Mouse (Mus musculus): ENCODE measurements around the gene Zfp319.
"Not testable (repeated sequence)": the region's sequence is repeated elsewhere in the genome, so short reads cannot be mapped to it uniquely, and the experiment has no call there.

The Zfp319 gene

DNA sequence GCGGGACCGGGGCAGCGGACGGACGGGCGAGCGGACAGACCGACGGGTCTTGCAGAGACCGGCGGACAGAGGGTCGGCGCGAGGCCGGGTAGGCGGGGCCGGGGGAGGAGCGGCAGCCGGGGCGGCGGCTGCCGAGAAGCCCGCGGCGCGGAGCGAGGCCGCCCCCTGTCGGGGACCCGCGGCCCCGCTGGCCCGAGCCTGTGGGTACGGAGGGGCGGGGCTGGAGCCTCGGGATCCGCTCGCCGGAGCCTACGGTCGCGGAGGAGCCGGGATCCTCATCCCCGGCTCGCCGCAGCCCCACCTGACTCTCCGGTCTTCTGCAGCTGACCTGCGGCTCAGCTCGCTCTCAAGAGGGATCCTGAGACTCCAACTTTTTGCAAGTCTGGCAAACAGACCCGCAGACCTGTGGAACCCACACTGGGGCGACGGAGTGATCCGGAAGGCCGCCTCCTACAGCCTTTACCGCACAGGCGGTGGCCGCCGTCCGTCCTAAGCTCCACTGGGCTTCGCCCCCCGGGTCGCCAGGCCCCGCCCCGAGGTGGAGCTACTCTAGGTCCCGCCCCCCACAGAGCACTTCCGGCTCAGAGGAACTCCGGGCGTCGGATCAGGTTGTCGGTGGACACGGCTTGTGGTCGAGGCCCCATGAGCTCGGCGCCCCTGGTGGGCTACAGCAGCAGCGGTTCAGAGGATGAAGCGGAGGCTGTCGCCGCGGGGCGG lies at the start of gene Zfp319, which contains the start of gene Usb1:
Gene Zfp319, minus strand, starts transcription at position 231 of the 717 bp plus-strand sequence.
Gene Usb1, plus strand, starts transcription at position 565 of the 717 bp plus-strand sequence.
- DNase-seq, result peak; percentile 98

DNA sequence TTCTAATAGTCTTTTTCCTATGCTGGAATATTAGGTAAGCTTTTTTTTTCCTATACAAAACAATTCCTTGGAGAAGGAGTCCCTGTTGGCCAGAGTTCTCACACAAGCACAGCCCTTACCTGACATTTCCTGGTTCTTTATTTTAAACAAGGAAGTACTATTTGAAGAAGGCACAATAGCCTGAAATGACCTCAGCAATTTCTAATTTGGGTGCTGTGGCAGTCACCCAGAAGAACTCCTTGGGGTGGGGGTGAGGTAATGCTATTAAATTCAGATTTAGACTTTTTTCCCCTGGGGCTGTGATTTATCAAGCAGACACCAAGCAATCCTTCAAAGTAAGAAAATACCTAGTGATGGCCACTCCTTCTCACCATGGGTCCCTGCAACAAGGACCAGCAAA lies 49.2 kb upstream of the Zfp319 start:
- peak; percentile 45 for DNase-seq

DNA sequence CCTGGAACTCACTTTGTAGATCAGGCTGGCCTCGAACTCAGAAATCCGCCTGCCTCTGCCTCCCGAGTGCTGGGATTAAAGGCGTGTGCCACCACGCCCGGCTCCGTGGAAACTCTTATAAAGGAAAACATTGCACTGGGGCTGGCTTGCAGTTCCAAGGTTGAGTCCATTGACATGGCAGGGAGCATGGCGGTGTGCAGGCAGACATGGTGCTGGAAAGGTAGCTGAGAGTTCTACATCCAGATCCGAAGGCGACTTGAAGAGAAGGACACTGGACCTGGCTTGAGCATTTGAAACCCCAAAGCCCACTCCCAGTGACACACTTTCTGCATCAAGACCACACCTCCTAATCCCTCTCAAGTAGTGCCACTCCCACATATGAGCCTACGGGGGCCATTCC lies 47.2 kb upstream of the Zfp319 start:
- DNase-seq, result not testable (repeated sequence)

DNA sequence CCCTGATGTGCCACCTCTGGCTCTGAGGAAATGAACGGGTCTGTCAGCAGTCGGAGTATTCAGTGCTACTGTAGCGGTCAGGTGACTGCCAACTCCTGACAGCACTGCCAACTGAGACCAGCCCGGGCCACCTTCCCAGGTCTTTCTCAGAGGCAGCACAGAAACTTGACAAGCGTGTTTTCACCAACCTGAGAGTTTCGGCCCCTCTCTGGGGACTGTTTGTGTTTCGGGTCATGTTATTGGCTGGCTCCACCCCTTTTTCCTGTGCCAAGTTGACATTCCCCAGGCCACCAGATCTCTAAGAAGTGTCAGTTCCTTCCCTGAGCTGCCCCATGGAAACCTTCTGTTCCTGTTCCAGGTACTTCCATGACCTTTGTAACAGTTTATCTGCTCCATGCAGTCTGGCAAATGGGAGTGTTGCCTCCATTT lies 46.1 kb upstream of the Zfp319 start:
- peak; percentile 84 for DNase-seq

DNA sequence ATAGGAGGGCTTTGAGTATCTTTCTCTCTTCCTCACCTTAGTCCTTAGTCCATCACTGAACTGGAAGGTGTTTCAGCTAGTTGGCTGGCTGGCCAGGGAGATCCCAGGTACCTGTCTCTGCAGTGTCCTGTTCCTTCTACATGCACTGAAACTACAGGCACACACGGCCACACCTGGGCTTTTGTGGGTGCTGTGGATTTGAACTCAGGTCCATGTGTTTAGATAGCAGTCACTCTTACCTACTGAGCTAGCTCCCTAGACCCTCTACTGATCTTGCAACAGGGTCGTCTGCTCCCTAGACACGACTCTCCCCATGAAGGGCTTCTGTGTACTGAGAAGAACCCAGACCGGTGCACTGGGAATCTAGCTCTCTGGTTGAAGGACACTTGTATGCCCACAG lies 45.4 kb upstream of the Zfp319 start:
- no peak for DNase-seq

DNA sequence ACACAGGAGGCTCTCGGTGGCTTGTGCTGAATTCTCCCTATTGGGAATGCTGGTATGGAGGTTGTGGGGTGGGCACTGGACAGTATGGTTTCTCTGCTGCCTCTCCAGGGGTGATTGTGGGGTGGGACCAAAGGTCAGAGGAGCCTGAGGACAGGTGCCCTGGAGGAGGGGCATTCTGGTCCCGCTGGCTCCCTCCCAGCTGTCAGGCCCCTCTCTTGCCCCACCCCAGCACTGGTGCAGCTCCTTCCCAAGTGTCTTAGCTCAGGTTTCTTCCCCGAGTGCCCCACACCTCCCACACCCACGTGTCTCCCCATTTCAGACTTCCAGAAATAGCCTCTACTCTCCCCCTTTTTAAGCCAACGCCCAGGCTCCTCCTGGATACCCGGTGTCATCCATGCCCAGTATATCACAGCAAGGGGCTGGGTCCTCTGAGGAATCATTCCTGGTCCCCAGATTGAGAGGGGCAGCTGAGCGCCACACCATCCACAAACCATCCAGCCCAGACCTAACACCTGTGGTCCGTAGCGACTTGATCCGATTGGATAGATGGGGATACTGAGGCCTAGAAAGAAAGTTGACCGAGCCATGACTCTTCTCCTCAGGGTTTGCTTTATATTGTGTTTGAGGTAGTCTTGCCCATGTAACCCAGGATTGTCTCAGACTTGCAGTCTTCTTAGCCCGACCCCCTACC lies 44.7 kb upstream of the Zfp319 start:
- DNase-seq, result no peak

DNA sequence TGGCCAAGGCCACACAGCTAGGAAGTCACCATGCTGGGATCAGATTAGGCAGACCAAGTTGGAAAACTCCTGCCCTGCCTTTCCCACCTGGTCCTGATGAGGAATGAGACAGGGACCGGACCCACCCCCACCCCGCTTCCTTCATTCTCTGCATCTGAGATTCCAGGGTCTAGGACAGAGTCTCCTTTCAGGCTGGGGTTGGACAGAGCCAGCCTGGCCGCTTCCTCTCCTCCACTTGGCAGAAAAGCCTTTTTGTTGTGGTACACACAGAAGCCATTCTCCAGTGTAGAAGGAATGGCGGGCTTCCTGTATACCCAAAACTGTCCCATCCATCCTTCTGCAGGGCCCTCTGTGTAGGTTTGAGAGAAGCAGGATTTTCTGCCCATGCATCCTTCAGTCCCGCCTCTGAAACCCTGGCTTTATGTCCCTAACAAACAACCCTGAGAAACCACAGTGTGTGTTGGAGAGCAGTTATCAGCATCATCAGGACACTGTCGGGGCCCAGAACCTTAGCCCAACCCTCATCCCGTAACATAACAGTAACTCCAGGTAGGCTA lies 43.7 kb upstream of the Zfp319 start:
- DNase-seq, result no peak

DNA sequence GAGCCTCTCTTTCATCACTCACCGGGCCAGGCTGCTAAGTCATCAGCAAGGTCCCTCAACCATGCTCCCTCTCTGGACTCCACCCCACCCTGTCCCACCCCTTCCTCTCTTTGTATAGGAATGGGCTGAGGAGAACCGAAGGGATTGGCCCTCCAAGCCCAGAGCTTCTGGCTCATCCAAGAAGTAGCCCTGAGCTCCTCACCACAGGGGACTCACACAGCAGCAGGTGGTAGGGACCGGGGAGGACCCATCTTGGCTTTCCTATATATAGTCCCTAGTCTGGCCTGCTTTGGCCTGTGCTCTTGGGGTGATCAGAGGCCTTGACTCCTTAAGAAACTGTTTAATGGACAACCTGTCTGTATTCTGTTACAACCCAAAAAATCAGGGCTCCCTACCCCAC lies 42.7 kb upstream of the Zfp319 start:
- peak; percentile 31 for DNase-seq

DNA sequence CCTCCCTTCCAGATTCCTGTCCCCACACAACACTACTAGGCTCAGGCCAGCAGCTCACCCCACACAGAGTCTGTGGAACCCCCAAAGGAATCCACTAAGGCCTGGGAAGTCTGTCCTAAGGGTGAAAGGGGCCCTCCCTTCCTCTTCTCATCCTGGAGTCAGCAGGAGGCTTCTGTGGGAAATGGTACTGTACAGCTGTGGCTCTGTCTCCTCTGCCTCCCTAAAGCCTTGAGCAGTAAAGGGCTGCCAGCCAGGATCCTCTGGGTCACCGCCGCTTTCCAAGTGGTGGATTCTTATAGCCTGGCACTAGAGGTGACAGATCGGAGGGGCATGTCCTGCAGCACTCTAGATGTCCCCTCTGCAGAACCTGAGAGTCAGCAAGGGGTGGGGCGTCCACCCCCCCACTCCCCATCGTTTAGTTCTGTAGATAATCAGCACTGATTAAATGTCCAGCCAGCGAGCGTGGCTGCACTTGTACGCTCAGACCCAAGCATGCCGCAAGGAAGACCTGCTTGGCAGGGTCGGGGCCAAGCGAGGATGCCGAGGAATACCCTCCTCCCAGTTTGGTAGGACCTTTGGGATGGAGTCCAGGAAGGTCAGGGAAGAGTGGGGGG lies 41.7 kb upstream of the Zfp319 start:
- DNase-seq, result no peak

DNA sequence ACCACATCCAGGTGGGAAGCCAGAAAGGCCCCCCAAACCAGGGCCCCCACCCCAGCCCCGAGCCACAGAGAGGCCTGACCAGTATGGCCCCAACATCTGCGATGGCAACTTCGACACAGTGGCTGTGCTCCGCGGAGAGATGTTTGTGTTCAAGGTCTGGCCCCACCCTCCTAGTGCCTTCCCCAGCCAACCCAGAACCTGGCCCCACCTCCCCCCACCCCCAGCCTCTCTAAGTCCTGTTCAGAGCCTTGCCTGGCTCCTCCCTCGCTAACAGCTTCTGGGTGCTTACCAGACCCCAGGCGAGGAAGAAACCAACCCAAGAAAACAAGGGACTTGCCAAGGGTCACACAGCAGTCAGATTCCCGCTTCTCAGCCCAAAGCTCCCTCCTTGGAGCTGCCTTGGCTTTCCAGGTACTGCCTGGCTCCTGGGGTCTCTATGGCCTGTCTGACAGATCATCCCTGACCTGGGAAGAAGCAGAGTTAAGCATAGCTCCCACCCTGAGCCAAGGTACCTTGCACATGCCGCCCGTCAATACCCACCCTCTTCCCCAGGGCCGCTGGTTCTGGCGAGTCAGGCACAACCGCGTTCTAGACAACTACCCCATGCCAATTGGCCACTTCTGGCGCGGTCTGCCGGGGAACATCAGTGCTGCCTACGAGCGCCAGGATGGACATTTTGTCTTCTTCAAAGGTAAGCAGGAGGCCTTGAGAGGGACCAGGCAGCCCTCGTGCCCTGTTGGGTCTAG lies 38.0 kb upstream of the Zfp319 start:
- no peak for DNase-seq

DNA sequence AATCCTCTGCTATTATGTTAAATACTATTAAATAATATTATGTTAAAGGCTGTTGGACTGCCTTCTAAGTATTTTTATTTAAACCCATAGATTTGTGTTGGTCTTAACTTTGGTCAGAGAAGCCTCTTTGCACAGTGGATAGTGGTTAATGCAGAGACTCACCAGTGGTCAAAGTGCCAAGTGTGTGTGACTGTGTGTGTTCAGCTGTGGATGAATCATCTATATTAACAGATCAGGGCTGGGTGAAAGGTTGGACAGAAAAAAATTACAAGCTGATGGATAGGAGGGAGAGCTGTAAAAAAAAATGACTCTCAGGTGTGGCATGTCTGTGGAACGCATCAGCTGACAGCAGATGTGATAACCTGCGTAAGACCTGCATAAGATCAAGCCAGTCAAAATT lies 32.1 kb upstream of the Zfp319 start:
- DNase-seq, result no peak

DNA sequence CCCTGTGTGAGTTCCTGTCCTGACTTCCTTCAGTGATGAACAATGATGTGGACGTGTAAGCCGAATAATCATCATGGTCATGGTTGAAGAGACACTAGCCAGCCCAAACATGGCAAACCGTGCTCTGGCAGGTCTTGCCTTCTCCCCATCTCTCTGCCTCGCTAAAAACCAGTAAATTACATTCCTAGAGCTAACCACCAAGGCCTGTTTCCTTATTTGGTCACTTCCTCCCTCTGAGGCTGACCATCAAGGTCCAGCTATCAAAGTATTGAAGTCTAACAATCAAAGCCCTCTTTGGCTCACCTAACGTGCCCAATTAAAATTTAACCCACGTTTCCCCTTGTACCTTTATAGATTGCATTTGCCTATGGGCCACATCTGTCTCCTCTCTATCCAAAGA lies 30.5 kb upstream of the Zfp319 start:
- DNase-seq, result no peak

DNA sequence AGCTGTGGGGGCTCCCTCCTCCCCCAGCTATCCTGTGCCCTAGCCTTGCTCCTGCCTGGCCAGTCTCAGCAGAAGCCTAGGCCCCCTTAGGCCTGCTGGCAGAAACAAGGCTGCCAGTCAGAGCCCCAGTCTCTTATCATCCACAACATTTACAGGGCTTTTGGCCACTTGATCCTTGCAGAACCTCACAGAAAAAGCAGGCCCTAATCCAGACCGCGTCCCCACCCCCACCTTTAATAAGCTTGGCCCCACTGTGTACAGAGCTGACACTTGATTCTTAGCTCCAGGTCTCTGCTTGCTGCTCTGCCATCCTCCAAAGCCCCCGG lies 29.2 kb upstream of the Zfp319 start:
- no peak for DNase-seq

DNA sequence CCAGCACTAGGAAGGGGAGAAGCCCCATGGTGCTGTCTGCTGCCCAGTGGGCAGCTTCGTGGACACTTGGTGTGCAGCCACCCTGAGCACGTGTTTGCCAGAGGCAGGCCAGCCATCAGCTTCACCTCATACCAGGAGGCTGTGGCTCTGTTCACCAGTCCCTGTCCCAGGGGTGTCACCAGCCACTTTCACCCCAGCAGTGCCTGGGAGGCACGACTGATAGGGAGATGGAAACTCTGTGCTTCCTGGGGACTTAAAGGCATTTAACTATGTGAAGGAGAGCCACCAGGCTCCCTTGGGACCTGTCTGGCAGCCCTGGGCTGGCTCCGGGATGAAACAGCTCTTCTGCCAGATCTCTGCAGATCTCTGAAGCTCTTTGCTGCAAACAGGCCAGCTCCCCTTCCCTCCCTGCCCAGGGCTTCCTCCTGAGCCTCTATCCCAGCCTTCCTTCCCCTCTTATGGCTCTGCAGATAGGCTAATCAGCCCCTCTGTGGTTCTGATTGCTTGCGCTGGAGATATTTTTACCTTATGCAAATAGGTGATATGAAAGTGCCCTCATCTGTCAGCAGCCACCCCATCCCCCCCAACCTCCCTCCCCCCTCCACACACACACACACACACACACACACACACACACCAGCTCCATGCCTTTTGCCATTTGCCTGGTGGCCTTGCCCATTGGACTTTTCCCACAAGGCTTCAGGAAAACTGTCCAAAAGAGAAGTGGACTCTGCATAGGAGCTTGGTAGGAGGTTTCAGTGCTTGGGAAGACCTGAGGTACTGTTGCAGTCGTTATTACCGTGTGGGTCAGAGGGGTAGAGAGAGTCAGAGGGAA lies 28.6 kb upstream of the Zfp319 start:
- DNase-seq, result no peak

DNA sequence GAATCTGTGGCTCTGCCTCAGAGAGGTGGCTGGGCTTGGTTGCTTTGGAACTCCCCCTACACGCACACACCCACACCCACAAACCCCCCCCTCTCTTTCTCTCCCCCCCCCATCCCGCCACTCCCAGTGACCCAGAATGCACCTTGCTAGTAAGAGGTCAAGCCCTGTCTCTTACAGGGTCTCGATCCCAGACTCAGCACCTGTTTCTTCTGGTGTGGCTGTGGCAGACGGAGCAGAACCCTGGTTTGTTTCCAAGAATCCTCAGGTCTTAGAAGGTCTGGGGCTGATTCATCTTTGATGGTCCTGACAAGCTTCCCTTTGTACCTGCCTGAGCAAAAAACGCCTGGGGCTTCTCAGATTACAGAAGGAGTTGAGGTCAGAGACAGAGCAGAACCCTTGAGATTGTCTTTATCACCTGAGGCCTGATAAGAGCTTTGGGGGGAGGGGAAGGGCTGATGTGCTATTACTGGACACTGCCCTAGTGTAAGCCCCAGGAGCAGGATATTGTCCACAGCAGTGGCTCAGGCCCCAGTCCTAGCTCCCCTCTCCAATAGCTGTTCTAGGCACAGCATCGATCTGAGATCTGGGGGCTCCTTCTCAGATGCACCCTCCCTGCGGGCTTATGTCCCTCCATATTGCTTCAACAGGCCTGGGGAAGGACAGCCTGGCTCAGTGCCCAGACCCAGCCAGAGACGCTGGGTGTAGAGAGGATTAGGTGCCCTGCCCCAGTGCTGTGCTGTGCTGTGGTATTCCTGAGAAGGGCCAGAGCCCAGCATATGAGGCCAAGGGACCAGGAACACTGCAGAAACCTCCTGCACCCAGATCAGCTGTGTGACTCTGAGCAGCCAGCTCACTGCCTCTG lies 27.0 kb upstream of the Zfp319 start:
- no peak for DNase-seq

DNA sequence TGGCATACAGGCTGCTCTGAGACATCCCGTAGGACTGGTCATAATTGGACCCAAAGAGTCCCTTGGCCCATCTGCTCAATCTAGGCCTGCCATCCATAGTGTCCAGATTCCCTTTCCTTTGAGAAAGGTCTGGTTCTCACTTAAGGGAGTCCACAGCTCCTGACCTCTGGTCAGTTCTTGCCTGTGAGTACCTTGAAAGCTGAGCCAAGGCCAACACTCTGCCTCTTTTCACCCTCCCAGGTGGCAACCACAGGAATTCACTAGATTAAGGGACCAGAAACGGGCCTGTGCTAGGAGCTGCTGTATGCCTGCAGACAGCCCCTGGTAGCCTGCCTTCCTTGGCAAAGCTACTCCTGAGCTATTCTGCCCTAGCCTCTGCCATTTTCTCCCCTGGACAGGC lies 22.9 kb upstream of the Zfp319 start:
- peak; percentile 42 for DNase-seq

DNA sequence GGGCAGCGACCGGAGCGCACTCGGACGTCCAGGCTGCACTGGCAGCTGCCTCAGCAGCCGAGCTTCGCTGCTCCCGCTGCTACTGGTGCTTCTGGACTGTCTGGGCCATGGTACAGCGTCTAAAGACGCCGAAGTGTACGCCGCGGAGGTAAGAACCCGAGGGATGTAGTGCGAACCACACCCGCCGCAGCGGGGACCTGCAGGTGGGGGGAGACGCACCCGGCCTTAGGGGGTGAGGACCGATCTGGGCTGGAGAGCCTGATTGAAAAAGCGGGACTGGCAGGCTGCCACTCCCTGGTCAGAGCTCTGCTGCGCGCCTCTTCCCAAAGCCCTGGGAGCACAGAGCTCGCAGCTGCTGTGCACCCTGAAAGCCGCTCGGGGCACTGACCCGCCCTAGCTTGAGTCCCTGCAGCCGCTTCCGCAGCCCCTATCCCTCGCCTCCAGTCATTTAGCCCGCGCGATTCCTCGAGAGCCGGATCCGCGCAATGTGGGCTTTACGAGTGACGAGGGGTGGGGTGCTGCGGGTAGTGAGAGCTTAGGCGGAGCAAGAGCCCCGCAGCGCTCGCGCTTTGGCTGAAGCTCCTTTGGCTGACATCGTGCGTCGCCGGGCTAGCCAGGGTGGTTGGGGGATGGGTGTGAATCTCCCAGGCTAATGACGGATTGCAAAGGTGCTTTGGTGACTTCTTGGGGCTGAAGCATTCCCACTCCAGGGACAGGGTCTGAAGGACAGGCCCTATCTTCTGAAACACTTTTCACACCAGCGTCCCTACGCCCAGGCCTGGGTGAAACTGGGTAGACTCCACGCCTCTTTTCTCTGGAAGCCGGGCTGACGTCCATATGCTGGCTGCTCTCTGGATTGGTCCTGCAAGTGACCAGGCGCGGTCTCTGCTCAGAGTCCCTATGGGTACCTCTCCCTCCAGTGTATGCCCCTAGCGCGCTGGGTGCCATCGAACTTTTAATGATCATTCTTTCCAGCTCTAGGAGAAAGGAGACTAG lies 21.4 kb upstream of the Zfp319 start:
- peak; percentile 70 for DNase-seq

DNA sequence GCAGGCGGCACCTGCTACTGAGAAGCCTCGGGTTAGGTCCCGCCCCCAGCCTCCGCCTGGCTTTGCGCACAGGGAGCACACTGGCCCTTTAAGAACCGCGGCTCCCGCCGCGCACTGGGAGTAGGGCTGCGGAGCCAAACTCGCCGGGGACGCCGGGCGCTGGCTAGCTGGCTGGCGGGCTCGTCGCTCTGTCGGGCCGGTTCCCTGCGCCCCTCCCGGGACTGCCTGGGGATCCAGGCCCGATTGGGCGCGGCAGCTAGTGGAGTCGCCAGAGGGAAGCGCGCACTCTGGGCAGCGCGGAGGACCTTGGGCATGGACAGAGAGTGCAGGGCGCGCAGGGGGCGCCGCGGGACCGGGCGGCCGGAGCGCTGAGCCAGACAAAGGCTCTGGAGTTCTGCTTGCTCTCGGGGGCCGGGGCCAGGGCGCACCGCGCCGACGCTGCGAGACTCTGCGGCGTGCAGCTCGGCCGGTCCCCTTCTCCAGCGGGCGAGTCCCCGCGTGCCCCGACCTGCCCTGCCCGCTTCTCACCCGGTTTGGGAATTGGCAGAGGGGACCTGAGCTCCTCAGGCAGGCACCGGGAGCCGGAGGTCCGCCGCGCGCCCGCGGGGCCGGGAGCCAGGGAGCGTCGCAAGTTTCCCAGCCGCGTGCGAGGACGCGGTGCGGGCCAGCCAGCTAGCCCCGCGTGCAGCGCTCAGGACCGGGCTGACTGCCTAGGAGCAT lies 20.6 kb upstream of the Zfp319 start, which contains the start of gene Mmp15:
Gene Mmp15, plus strand, starts transcription at position 118 of the 720 bp plus-strand sequence.
- peak; percentile 87 for DNase-seq

DNA sequence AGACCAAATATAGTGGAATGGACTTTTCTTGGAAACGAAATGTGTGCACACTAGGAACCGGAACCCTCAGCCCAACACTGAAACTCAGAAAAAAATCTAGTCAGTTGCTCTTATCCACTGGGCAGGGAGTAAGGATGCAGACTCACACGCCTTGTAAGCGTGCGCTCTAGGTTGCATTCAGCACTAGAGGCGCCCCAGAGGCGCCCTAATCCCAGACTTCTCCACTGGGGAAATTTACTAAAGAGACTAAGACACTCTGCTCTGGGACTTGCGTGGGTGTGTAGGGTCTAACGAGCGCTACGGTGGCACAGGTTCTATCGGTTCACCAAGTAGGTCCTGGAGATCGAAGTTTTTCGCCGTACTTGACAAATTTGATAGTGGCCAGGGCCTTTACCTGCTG lies 19.7 kb upstream of the Zfp319 start:
- peak; percentile 55 for DNase-seq
